Mouse (Mus musculus) ES-Bruce4 (cell line): ENCODE results near the gene Adam23.

Experiments
- CTCF ChIP-seq: IDR thresholded peaks from one replicate; pipeline ENCODE4 v1.8.1; 2011; ENCODE audit warnings: low read depth, low read length
- EP300 ChIP-seq: IDR thresholded peaks from 2 replicates; pipeline ENCODE4 v1.6.1; 2011; ENCODE audit warnings: low read depth, low read length; ENCODE audit not compliant: insufficient read depth
- POLR2A ChIP-seq: IDR thresholded peaks from one replicate; pipeline ENCODE4 v1.8.1; 2011; ENCODE audit warnings: low read length; ENCODE audit not compliant: insufficient read depth

- TF ChIP-seq CTCF = no peak
- TF ChIP-seq POLR2A = no peak
- no peak for TF ChIP-seq EP300
Measured at GRCm38 (mm10) chr1:63493325-63493724, 47.6 kb downstream of the Adam23 start.
